Mouse (Mus musculus) lung, postnatal 0 days (tissue): ENCODE results near the gene Chpf2. TPM values are rescaled to one million over a fixed set of nuclear protein-coding genes. Genes with fewer than 3 reads are reported as not detected.

Experiments used
- ATAC-seq: fragments of 200-750 bp; cut with Nextera tagmentation; 2 replicates; pipeline ENCODE4 v1.8.0; 2017; ENCODE audit warnings: moderate library complexity
- DNase-seq: peaks from one replicate; pipeline ENCODE4 v3.0.0-alpha.2; 2016; ENCODE audit warnings: low spot score
- H3K27ac ChIP-seq: fragments of 300-500 bp; sonication (generic); 2 replicates; pipeline ENCODE4 v1.5.1; 2014; ENCODE audit warnings: antibody characterized with exemption, mild to moderate bottlenecking, low read length, mixed read lengths
- H3K27me3 ChIP-seq: fragments of 300-500 bp; sonication (generic); replicated peaks from 2 replicates; pipeline ENCODE4 v1.6.1; 2014; ENCODE audit warnings: low read length, mixed read lengths; ENCODE audit not compliant: insufficient read depth
- H3K36me3 ChIP-seq: fragments of 300-500 bp; sonication (generic); 2 replicates; pipeline ENCODE4 v1.6.1; 2014; ENCODE audit warnings: low read length, mixed read lengths; ENCODE audit not compliant: insufficient read depth
- H3K4me1 ChIP-seq: fragments of 300-500 bp; sonication (generic); 2 replicates; pipeline ENCODE4 v1.6.1; 2014; ENCODE audit warnings: antibody characterized with exemption, low read depth, low read length, mixed read lengths; ENCODE audit not compliant: insufficient read depth
- H3K4me2 ChIP-seq: fragments of 300-500 bp; sonication (generic); replicated peaks from 2 replicates; pipeline ENCODE4 v1.6.1; 2014; ENCODE audit warnings: low read depth, mild to moderate bottlenecking, low read length, moderate library complexity, mixed read lengths
- H3K4me3 ChIP-seq: fragments of 300-500 bp; sonication (generic); 2 replicates; pipeline ENCODE4 v1.5.1; 2014; ENCODE audit warnings: low read depth, low read length
- H3K9ac ChIP-seq: fragments of 300-500 bp; sonication (generic); replicated peaks from 2 replicates; pipeline ENCODE4 v1.6.1; 2014; ENCODE audit warnings: low read depth, mild to moderate bottlenecking
- H3K9me3 ChIP-seq: fragments of 300-500 bp; sonication (generic); 2 replicates; pipeline ENCODE4 v1.6.1; 2016; ENCODE audit warnings: low read length, mixed read lengths
- CTCF ChIP-seq: IDR thresholded peaks from 2 replicates; pipeline ENCODE4 v1.5.1; 2016; ENCODE audit warnings: antibody characterized with exemption, mild to moderate bottlenecking
- EP300 ChIP-seq: IDR thresholded peaks from 2 replicates; pipeline ENCODE4 v1.6.1; 2016; ENCODE audit warnings: antibody characterized with exemption, mild to moderate bottlenecking, control low read depth
- WGBS: fragments of 180-500 bp; shearing (Covaris S2); extraction: QIAGEN DNeasy Blood & Tissue Kit; methylation state at CpG from one replicate; pipeline ENCODE4 v1.1.7; 2014; 5-methylcytosine and 5-hydroxymethylcytosine counted together
- polyA plus RNA-seq: library from polyadenylated mRNA; unstranded; fragments of >200 nt; fragmentation: Nextera tagmentation; extraction: Ambion mirVana; gene quantifications from 2 replicates; pipeline ENCODE4 v1.2.1, GENCODE M21; 2015

Gene Chpf2
- 18.3 and 22.5 TPM in 2 replicates for polyA plus RNA-seq

DNA sequence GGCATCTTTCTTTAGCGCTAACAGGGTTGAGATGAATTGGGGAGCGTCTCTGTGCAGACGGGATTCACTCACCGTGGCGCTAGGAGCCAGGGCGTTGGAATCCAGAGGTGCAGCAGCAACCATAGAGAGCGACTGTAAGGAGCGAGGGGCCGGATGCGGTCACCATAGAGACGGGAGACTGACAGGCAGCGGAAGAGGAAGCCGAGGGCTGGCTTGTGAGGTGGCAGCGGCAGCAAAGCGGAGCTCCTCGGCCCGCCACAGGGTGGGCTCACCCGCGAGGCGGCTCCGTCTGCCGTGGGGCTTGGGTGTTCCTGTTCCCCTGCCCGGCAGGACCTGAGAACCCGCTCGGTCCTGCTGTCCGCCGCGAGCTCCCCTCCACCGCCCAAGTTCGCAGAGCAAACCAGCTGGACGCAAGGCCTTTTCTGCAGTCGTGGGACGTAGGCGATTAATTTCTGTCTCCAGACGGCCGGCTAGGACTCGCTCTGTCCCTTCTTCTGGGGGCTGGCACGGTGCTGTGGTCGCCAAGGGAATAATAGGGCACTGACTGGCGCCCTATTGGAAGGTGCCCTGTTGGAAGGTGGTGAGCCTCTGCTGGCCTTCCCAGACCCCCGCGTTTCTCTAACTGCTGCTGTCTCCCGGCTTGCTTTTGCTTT lies at the start of gene Chpf2:
Gene Chpf2 (plus strand): TSS at position 195 of the 653 bp plus-strand sequence.
- peak; percentile 92 for DNase-seq
- Histone ChIP-seq H3K27ac (peak within 1 kb of the TSS; percentile 54), H3K4me1 (peaks cover 10% of the 10 kb centered on the region; the same call in 1 of the 2 replicates), H3K27me3 (no peaks in the 10 kb centered on the region), H3K4me2 (peak within 1 kb of the TSS; percentile 84), H3K36me3 (peaks cover 8% of the 10 kb centered on the region; the same call in 1 of the 2 replicates), H3K9ac (peak within 1 kb of the TSS; percentile 54), H3K4me3 (peak within 1 kb of the TSS; percentile 65), H3K9me3 (no peaks in the 10 kb centered on the region)
- no peak for TF ChIP-seq EP300
- no peak; the same call in 1 of the 2 replicates for TF ChIP-seq CTCF
- WGBS: under 1% methylated on average over 30 of the region's 43 CpGs
- ATAC-seq: peak; percentile 96

DNA sequence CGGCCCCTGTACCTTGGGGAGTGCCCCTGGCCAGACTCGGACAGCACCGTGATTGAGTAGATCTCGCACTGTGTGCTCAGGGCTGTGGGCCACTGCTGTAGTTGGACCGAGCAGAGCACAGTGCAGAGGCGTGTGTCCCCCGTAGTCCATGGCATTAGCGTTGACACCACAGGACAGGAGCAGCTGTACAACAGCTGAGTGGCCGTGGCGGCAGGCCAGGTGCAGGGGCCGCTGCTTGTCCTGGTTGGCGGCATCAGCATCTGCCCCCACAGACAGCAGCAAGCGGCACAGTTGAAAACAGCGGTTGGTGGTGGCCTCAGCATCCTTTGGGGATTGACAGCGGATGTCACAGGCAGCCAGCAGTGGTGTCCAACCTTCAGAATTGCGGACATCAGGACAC lies 48.9 kb upstream of the Chpf2 start:
- TF ChIP-seq EP300 (no peak), CTCF (no peak)
- H3K36me3 ChIP-seq: no peaks in the 10 kb centered on the region
- no peak overlapping the region for H3K9ac ChIP-seq
- no peak overlapping the region for H3K4me3 ChIP-seq
- WGBS: 64% methylated on average over 16 of the region's 16 CpGs
- no peak overlapping the region for H3K4me2 ChIP-seq
- H3K4me1 ChIP-seq: 0 out of 2 replicates have a peak, but pooled peaks cover 10% of the 10 kb centered on the region
- ATAC-seq: no peak
- no peaks in the 10 kb centered on the region for H3K9me3 ChIP-seq
- 0 out of 2 replicates have a peak, but pooled peaks cover 3% of the 10 kb centered on the region for H3K27me3 ChIP-seq
- H3K27ac ChIP-seq: no peak overlapping the region
- no peak for DNase-seq

GRCm38 (mm10) chr5:24539571-24540296 lies 46.8 kb upstream of the Chpf2 start:
- Histone ChIP-seq H3K4me3 (no peak overlapping the region), H3K4me1 (0 out of 2 replicates have a peak, but pooled peaks cover 10% of the 10 kb centered on the region), H3K27me3 (0 out of 2 replicates have a peak, but pooled peaks cover 3% of the 10 kb centered on the region), H3K36me3 (no peaks in the 10 kb centered on the region), H3K4me2 (no peak overlapping the region), H3K9ac (no peak overlapping the region), H3K27ac (no peak overlapping the region), H3K9me3 (no peaks in the 10 kb centered on the region)
- 80% methylated on average over 22 of the region's 22 CpGs for WGBS
- DNase-seq (no peak), ATAC-seq (no peak)
- TF ChIP-seq EP300: no peak
- no peak for TF ChIP-seq CTCF

- H3K27ac ChIP-seq: no peak within 1 kb of the TSS
- H3K27me3 ChIP-seq: 0 out of 2 replicates have a peak, but pooled peaks cover 3% of the 10 kb centered on the region
- peak; percentile 70 for ATAC-seq
- peak; percentile 50 for DNase-seq
- WGBS: 12% methylated on average over 14 of the region's 14 CpGs
- TF ChIP-seq CTCF: no peak
- no peak for TF ChIP-seq EP300
- H3K4me1 ChIP-seq: 0 out of 2 replicates have a peak, but pooled peaks cover 10% of the 10 kb centered on the region
- H3K4me3 ChIP-seq: no peak within 1 kb of the TSS
- H3K9me3 ChIP-seq: no peaks in the 10 kb centered on the region
- peak within 1 kb of the TSS; percentile 52 for H3K4me2 ChIP-seq
- no peak within 1 kb of the TSS for H3K9ac ChIP-seq
- H3K36me3 ChIP-seq: no peaks in the 10 kb centered on the region
Measured at GRCm38 (mm10) chr5:24540387-24541143, 46.0 kb upstream of the Chpf2 start, which contains the start of gene Asb10. Gene Asb10, minus strand, starts transcription at chr5:24540978.

GRCm38 (mm10) chr5:24541144-24541569 lies 45.4 kb upstream of the Chpf2 start:
- Histone ChIP-seq H3K9ac (no peak overlapping the region), H3K9me3 (no peaks in the 10 kb centered on the region), H3K27me3 (0 out of 2 replicates have a peak, but pooled peaks cover 3% of the 10 kb centered on the region), H3K4me1 (0 out of 2 replicates have a peak, but pooled peaks cover 10% of the 10 kb centered on the region), H3K36me3 (no peaks in the 10 kb centered on the region), H3K4me2 (peak overlapping the region; percentile 52), H3K27ac (no peak overlapping the region), H3K4me3 (no peak overlapping the region)
- ATAC-seq: no peak
- whole genome bisulfite sequencing: 10% methylated on average over 6 of the region's 6 CpGs
- TF ChIP-seq CTCF (no peak), EP300 (no peak)
- no peak for DNase-seq
